Mouse (Mus musculus) inflammation-experienced regulatory T-cells, adult 6 months (primary cell): ENCODE data around the gene Loxl4. TPM values are rescaled to one million over a fixed set of nuclear protein-coding genes. Genes with fewer than 3 reads are reported as not detected.

Experiments
- ATAC-seq: one replicate; pipeline ENCODE4 v1.8.0; 2017
- polyA plus RNA-seq, 3 experiments: library from polyadenylated mRNA; unstranded; fragments of 100-300 nt; shearing (Covaris generic); gene quantifications; one replicate each; pipeline ENCODE4 v1.2.1; 2017

The Loxl4 gene
- polyA plus RNA-seq, 3 experiments from 2014 or later: 0.15 to 0.38 (median 0.17) TPM

DNA sequence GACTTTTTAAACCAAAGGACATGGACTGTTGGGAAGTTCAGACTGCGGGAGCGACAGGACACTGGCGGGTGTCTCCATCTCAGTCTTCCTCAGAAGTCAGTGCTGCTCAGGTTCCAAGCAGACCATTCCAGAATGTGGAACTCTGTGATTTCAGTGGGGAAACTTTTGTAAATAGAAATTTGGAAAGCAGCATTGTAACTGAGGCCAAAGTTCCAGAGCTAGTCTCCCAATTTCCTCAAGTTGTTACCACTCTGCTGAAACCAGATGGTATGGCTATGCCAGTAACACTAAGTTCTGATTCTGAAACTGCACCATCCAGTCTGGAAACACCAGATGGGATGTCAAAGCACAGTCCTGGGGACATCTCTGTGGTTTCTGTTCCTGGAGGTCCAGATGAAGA is 49.6 kb downstream of the Loxl4 start:
- no peak for ATAC-seq

DNA sequence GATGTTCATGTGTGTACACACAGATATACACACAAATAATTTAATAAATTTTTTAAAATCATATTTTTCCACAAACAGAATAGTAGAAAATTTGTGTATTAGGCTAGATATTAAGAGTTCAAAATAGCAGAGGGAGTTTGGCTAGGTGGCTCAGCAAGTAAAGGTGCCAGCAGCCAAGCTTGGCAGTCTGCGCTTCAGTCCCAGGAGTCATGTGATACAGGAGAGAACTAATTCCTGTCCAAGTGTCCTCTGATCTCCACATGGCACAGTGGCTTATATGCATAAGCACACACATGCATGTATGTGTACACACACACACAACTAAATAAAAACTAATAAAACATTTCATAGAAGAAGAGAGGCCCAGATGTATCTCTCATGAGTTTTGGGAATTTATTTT is 50.6 kb downstream of the Loxl4 start:
- no peak for ATAC-seq

GRCm38 (mm10) chr19:42558701-42559100 is 53.9 kb downstream of the Loxl4 start:
- ATAC-seq: no peak

Other genes starting within 250 kb of the Loxl4 start
- gene Crtac1, start 181.0 kb downstream of the Loxl4 start, polyA plus RNA-seq: not detected
- gene R3hcc1l, start 94.1 kb downstream of the Loxl4 start, polyA plus RNA-seq: 10 to 100 TPM; 35.8 to 50.1 (median 42.6) TPM
- under 1 TPM in 2 of 3 experiments, not detected in 1; 0.38 to 0.55 TPM for gene Pyroxd2, start 140.0 kb upstream of the Loxl4 start, polyA plus RNA-seq
- gene Hps1, start 167.2 kb upstream of the Loxl4 start, polyA plus RNA-seq: 10 to 100 TPM in 2 of 3 experiments, 1 to 10 TPM in 1; 9.9 to 12.1 (median 10.1) TPM